Mouse (Mus musculus) midbrain, embryonic 12.5 days (tissue): Measurements from ENCODE around the gene Glb1l. TPM values are rescaled to one million over a fixed set of nuclear protein-coding genes. Genes with fewer than 3 reads are reported as not detected.

Source experiments
- ATAC-seq: fragments of 200-750 bp; cut with Nextera tagmentation; 2 replicates; pipeline ENCODE4 v1.8.0; 2017; ENCODE audit warnings: low read depth, moderate TSS enrichment, moderate library complexity; ENCODE audit not compliant: low FRiP score
- H3K27ac ChIP-seq: fragments of 300-500 bp; sonication (generic); replicated peaks from 2 replicates; pipeline ENCODE4 v1.5.1; 2016; ENCODE audit warnings: mild to moderate bottlenecking
- H3K27me3 ChIP-seq: fragments of 300-500 bp; sonication (generic); 2 replicates; pipeline ENCODE4 v1.6.1; 2016; ENCODE audit warnings: mild to moderate bottlenecking
- H3K36me3 ChIP-seq: fragments of 300-500 bp; sonication (generic); 2 replicates; pipeline ENCODE4 v1.6.1; 2016
- H3K4me1 ChIP-seq: fragments of 300-500 bp; sonication (generic); 2 replicates; pipeline ENCODE4 v1.6.1; 2016
- H3K4me2 ChIP-seq: fragments of 300-500 bp; sonication (generic); replicated peaks from 2 replicates; pipeline ENCODE4 v1.6.1; 2016; ENCODE audit warnings: mild to moderate bottlenecking, moderate library complexity
- H3K4me3 ChIP-seq: fragments of 300-500 bp; sonication (generic); 2 replicates; pipeline ENCODE4 v1.5.1; 2016; ENCODE audit warnings: mild to moderate bottlenecking
- H3K9ac ChIP-seq: fragments of 300-500 bp; sonication (generic); replicated peaks from 2 replicates; pipeline ENCODE4 v1.6.1; 2016; ENCODE audit warnings: mild to moderate bottlenecking, moderate library complexity
- H3K9me3 ChIP-seq: fragments of 300-500 bp; sonication (generic); 2 replicates; pipeline ENCODE4 v1.6.1; 2016; ENCODE audit warnings: mild to moderate bottlenecking
- WGBS: fragments of 180-500 bp; shearing (Covaris S2); methylation state at CpG from one replicate; pipeline ENCODE4 v1.1.7; 2016; 5-methylcytosine and 5-hydroxymethylcytosine counted together
- polyA plus RNA-seq: library from polyadenylated mRNA; unstranded; fragments of >200 nt; fragmentation: Nextera tagmentation; extraction: Ambion mirVana; gene quantifications from 2 replicates; pipeline ENCODE4 v1.2.1, GENCODE M21; 2016

The Glb1l gene
- polyA plus RNA-seq, 1 experiment from 2014 or later = 25.7 TPM

GRCm38 (mm10) chr1:75227653-75228052 is 17.0 kb upstream of the Glb1l start:
- Histone ChIP-seq H3K27me3 (peaks cover 37% of the 10 kb centered on the region), H3K36me3 (no peaks in the 10 kb centered on the region), H3K4me3 (no peak overlapping the region), H3K9me3 (no peaks in the 10 kb centered on the region), H3K4me2 (no peak overlapping the region), H3K27ac (no peak overlapping the region), H3K4me1 (no peaks in the 10 kb centered on the region), H3K9ac (no peak overlapping the region)
- ATAC-seq = no peak
- WGBS = 83% methylated on average over 1 of the region's 1 CpGs

GRCm38 (mm10) chr1:75226138-75226537 is 15.5 kb upstream of the Glb1l start:
- H3K9me3 ChIP-seq = no peaks in the 10 kb centered on the region
- no peaks in the 10 kb centered on the region for H3K36me3 ChIP-seq
- WGBS = 78% methylated on average over 2 of the region's 2 CpGs

GRCm38 (mm10) chr1:75225473-75225872 is 14.9 kb upstream of the Glb1l start:
- Histone ChIP-seq H3K9me3 (no peaks in the 10 kb centered on the region), H3K4me2 (no peak overlapping the region), H3K4me1 (no peaks in the 10 kb centered on the region), H3K4me3 (no peak overlapping the region), H3K27ac (no peak overlapping the region), H3K9ac (no peak overlapping the region), H3K27me3 (peaks cover 53% of the 10 kb centered on the region), H3K36me3 (no peaks in the 10 kb centered on the region)
- 70% methylated on average over 3 of the region's 3 CpGs for WGBS
- ATAC-seq = no peak

More at GRCm38 (mm10) chr1:75226138-75226537, 15.5 kb upstream of the Glb1l start:
- Histone ChIP-seq H3K4me3 (no peak overlapping the region), H3K4me2 (no peak overlapping the region), H3K27ac (no peak overlapping the region), H3K4me1 (no peaks in the 10 kb centered on the region), H3K9ac (no peak overlapping the region), H3K27me3 (peaks cover 47% of the 10 kb centered on the region)
- ATAC-seq = no peak

GRCm38 (mm10) chr1:75223532-75223931 is 12.9 kb upstream of the Glb1l start:
- ATAC-seq = no peak
- peaks cover 67% of the 10 kb centered on the region for H3K27me3 ChIP-seq
- 76% methylated on average over 6 of the region's 6 CpGs for WGBS

DNA sequence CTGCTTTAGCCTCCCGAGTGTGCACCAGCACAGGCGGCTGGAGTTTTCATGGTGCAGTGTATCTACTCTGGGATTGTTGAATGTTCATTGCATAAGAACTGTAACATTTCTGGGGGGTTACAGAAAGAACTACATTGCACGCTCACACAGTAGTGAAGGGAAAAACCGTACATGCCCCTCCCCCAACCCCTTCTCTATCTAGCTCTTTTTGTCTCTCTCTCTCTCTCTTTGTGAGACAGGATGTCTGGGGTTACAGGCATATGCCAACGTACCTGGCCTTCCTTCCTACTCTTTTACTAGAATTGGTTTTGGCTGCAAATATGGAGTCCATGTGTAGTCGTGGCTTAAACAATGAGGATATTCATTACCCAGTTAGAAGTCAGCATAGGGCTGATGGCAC is 12.3 kb upstream of the Glb1l start:
- Histone ChIP-seq H3K9me3 (no peaks in the 10 kb centered on the region), H3K4me3 (no peak overlapping the region), H3K4me2 (no peak overlapping the region), H3K27ac (no peak overlapping the region), H3K36me3 (no peaks in the 10 kb centered on the region), H3K27me3 (peaks cover 73% of the 10 kb centered on the region), H3K9ac (no peak overlapping the region), H3K4me1 (peaks cover 19% of the 10 kb centered on the region)
- no peak for ATAC-seq
- 90% methylated on average over 6 of the region's 6 CpGs for WGBS

More at GRCm38 (mm10) chr1:75223532-75223931, 12.9 kb upstream of the Glb1l start:
- no peaks in the 10 kb centered on the region for H3K36me3 ChIP-seq
- no peaks in the 10 kb centered on the region for H3K9me3 ChIP-seq
- no peak overlapping the region for H3K9ac ChIP-seq
- H3K4me1 ChIP-seq = peaks cover 13% of the 10 kb centered on the region
- H3K4me3 ChIP-seq = no peak overlapping the region
- H3K4me2 ChIP-seq = no peak overlapping the region
- no peak overlapping the region for H3K27ac ChIP-seq

DNA sequence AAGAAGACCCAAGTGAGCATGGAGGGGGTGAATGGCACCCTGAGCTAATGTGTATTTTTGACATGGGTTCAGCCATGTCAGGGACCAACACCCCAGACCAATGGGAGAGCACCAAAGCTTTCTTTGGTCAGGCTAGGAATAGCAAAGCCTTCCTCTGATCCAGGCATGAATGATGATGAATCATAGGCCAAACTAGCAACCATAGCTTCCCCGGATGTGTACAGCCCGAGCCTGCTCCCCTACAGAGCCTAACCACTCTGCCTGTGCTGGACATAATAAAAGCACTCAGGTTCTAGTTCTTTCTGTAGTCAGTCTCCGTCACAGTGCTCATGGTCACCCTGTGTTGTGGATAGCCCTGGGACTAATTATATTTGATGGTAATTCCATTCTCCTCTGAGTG is 10.9 kb upstream of the Glb1l start:
- 78% methylated on average over 3 of the region's 3 CpGs for WGBS
- H3K27me3 ChIP-seq = peaks cover 79% of the 10 kb centered on the region

GRCm38 (mm10) chr1:75219531-75219930 is 8.9 kb upstream of the Glb1l start, which contains the start of gene Tuba4a:
Gene Tuba4a, minus strand, starts transcription at chr1:75219865.
- Histone ChIP-seq H3K9ac (peak within 1 kb of the TSS; percentile 60), H3K27me3 (peaks cover 81% of the 10 kb centered on the region), H3K36me3 (peaks cover 15% of the 10 kb centered on the region), H3K27ac (no peak within 1 kb of the TSS), H3K4me2 (peak within 1 kb of the TSS; percentile 86), H3K4me1 (peaks cover 20% of the 10 kb centered on the region), H3K4me3 (peak within 1 kb of the TSS; percentile 52), H3K9me3 (no peaks in the 10 kb centered on the region)
- ATAC-seq = 0 out of 2 replicates have a peak, but pooled peaks have one; percentile 44
- 1% methylated on average over 34 of the region's 34 CpGs for WGBS

More for the DNA sequence above, 10.9 kb upstream of the Glb1l start:
- no peak for ATAC-seq
- H3K4me3 ChIP-seq = no peak overlapping the region
- peaks cover 20% of the 10 kb centered on the region for H3K4me1 ChIP-seq
- H3K9me3 ChIP-seq = no peaks in the 10 kb centered on the region
- H3K36me3 ChIP-seq = no peaks in the 10 kb centered on the region
- no peak overlapping the region for H3K27ac ChIP-seq
- H3K4me2 ChIP-seq = no peak overlapping the region
- no peak overlapping the region for H3K9ac ChIP-seq

DNA sequence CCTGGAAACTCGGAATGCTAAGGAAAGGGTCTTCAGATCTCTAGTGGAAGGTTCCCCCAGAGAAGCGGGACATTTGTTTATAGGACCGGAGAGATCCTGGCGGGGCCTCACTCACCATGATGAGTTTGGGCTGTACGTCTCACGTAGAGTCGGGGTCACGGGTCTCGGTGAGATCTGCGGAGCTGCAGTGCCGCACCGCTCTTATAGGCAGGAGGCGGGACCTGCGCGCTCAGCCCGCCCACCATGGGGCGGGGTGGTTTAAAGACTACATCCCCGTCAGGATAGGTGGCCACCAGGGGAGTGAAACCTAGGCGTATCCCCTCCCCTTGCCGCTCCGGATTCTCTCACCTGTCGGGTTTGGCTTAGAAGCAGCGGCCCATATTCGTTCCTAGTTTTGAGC is 8.5 kb upstream of the Glb1l start:
- peak overlapping the region; percentile 86 for H3K4me2 ChIP-seq
- peaks cover 81% of the 10 kb centered on the region for H3K27me3 ChIP-seq
- under 1% methylated on average over 24 of the region's 24 CpGs for WGBS
- H3K36me3 ChIP-seq = peaks cover 19% of the 10 kb centered on the region
- H3K4me1 ChIP-seq = peaks cover 20% of the 10 kb centered on the region
- no peaks in the 10 kb centered on the region for H3K9me3 ChIP-seq
- ATAC-seq = peak; percentile 87
- peak overlapping the region; percentile 52 for H3K4me3 ChIP-seq
- H3K9ac ChIP-seq = peak overlapping the region; percentile 60
- H3K27ac ChIP-seq = no peak overlapping the region

DNA sequence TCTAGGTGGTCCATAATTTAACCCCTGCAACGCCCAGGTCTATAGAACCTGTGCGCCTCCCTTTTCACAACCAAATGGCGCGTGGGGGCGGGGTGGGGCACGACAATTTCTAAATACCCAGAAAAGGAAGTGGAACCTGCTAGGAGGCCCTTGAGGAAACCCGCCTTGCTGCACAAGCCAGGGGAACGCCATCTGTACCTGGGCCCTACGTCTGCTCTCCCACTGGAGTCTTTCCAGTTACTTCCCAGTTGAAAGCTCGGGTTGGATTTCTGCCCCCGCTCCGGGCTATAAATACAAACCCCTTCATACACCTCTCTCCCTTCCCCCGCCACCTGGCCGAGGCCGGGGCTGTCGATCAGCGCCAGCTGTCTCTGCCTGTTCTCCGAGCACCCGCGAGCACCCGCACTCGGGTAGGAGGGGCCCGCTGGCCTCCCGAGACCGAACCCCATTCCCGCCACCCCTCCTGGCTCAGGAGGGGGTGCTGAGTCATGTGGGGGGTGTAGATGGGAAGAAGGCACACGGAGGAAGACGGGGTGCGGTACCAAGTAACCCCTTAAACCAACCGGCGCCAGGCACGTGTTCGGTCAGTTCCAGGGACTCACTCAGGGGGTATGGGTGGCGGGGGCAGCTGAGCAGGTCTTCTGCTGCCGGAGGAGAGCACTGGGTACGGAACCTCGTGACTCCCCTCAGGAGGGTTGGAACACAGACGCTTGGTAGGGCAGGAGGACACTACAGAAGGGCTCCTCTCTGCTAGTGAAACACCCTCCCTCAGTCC is 7.8 kb upstream of the Glb1l start:
- WGBS = 3% methylated on average over 38 of the region's 38 CpGs
- no peaks in the 10 kb centered on the region for H3K9me3 ChIP-seq
- peaks cover 77% of the 10 kb centered on the region for H3K27me3 ChIP-seq
- H3K27ac ChIP-seq = no peak overlapping the region
- H3K36me3 ChIP-seq = peaks cover 26% of the 10 kb centered on the region
- peak overlapping the region; percentile 52 for H3K4me3 ChIP-seq
- ATAC-seq = peak; percentile 68; the same call in 1 of the 2 replicates
- peak overlapping the region; percentile 86 for H3K4me2 ChIP-seq
- peak overlapping the region; percentile 50; the same call in 1 of the 2 replicates for H3K9ac ChIP-seq
- H3K4me1 ChIP-seq = peaks cover 20% of the 10 kb centered on the region

GRCm38 (mm10) chr1:75217893-75218226 is 7.2 kb upstream of the Glb1l start:
- Histone ChIP-seq H3K9ac (no peak overlapping the region), H3K4me2 (no peak overlapping the region), H3K27ac (no peak overlapping the region), H3K9me3 (no peaks in the 10 kb centered on the region), H3K27me3 (peaks cover 73% of the 10 kb centered on the region), H3K36me3 (peaks cover 31% of the 10 kb centered on the region), H3K4me1 (peaks cover 22% of the 10 kb centered on the region), H3K4me3 (peak overlapping the region; percentile 52; the same call in 1 of the 2 replicates)
- ATAC-seq = no peak
- WGBS = 6% methylated on average over 6 of the region's 6 CpGs

- 84% methylated on average over 13 of the region's 13 CpGs for WGBS
- no peak overlapping the region for H3K27ac ChIP-seq
- no peak overlapping the region for H3K4me3 ChIP-seq
Measured at GRCm38 (mm10) chr1:75216797-75217585, 6.4 kb upstream of the Glb1l start.

DNA sequence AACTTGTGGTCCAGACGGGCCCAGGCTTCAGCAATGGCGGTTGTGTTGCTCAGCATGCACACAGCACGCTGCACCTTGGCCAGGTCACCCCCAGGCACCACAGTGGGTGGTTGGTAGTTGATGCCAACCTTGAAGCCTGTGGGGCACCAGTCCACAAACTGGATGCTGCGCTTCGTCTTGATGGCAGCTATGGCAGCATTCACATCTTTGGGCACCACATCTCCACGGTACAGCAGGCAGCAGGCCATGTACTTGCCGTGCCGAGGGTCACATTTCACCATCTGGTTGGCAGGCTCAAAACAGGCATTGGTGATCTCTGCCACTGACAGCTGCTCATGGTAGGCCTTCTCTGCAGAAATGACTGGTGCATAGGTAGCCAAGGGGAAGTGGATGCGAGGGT is 5.2 kb upstream of the Glb1l start:
- H3K9me3 ChIP-seq = no peaks in the 10 kb centered on the region
- H3K27ac ChIP-seq = no peak overlapping the region
- no peak overlapping the region for H3K4me3 ChIP-seq
- peaks cover 43% of the 10 kb centered on the region for H3K36me3 ChIP-seq
- WGBS = 98% methylated on average over 9 of the region's 9 CpGs
- no peak overlapping the region for H3K4me2 ChIP-seq
- peaks cover 53% of the 10 kb centered on the region for H3K27me3 ChIP-seq
- H3K4me1 ChIP-seq = peaks cover 39% of the 10 kb centered on the region
- no peak for ATAC-seq
- H3K9ac ChIP-seq = no peak overlapping the region

More at GRCm38 (mm10) chr1:75216797-75217585, 6.4 kb upstream of the Glb1l start:
- H3K4me1 ChIP-seq = peaks cover 30% of the 10 kb centered on the region
- H3K36me3 ChIP-seq = peaks cover 39% of the 10 kb centered on the region
- peaks cover 65% of the 10 kb centered on the region for H3K27me3 ChIP-seq
- no peaks in the 10 kb centered on the region for H3K9me3 ChIP-seq
- H3K9ac ChIP-seq = no peak overlapping the region
- no peak for ATAC-seq
- no peak overlapping the region for H3K4me2 ChIP-seq
